Mouse (Mus musculus) heart, postnatal 0 days (tissue): ENCODE results near the gene Sec14l5.

ENCODE experiments used
- CTCF ChIP-seq: IDR thresholded peaks from 2 replicates; pipeline ENCODE4 v1.5.1; 2016; ENCODE audit warnings: antibody characterized with exemption, control low read depth, low read depth
- EP300 ChIP-seq: IDR thresholded peaks from 2 replicates; pipeline ENCODE4 v1.6.1; 2016; ENCODE audit warnings: antibody characterized with exemption, low read depth

DNA sequence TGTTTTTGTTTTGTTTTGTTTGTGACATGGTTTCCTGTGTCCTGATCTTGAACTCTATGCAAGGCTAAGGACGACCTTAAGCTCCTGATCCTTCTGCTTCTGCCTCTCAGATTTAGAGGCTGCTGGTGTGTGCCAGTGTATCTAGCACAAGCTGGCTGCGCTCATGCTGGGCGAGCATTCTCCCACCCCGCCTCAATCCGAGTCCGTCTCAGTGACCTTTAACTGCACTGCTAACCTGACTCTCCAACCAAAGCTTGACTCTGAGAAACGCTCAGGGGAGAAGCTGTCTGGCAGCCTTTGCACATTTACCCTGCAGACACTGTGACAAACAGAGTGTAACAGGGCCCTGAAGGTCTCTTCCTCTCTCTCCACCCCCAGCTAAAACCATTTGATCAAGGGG is 38.8 kb downstream of the Sec14l5 start:
- TF ChIP-seq CTCF (no peak), EP300 (no peak)
